Mouse (Mus musculus): ENCODE results near the gene Epb41l4b. TPM values are rescaled to one million over a fixed set of nuclear protein-coding genes. Genes with fewer than 3 reads are reported as not detected.

Gene Epb41l4b
- polyA plus RNA-seq, 1 experiment from 2014 or later, result 13.9 TPM

DNA sequence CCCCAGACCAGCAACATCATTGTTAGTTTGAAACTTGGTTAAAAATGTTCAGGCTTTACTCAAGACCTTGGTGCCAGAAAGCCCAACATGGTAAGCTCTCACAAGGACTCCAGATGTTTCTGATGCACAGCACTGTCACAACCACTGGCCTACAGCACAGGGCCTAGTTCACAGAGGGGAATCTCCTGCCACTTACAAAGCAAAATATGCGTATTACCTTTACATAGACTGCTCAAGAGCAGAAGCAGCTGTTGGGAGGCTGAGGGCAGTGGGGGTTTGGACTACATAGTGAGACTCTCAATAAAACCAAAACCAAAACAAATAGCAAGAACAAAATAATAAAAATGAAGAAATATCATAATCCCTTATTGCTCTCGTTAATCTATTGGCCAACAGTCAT is 141.8 kb downstream of the Epb41l4b start:
- WGBS, result 91% methylated on average over 2 of the region's 2 CpGs
- no peak for ATAC-seq
- no peak overlapping the region for H3K4me2 ChIP-seq (ENCODE audit: low read depth, low read length)

GRCm38 (mm10) chr4:56993331-56993730 is 149.9 kb downstream of the Epb41l4b start:
- WGBS, result 84% methylated on average over 7 of the region's 7 CpGs
- Histone ChIP-seq H3K36me3 (ENCODE audit: control insufficient read depth, insufficient read depth, low read length) (no peaks in the 10 kb centered on the region), H3K4me3 (ENCODE audit: low read length) (no peak overlapping the region), H3K4me2 (ENCODE audit: low read depth, low read length) (no peak overlapping the region), H3K4me1 (ENCODE audit: control insufficient read depth, insufficient read depth, low read length) (peaks cover 5% of the 10 kb centered on the region), H3K9me3 (ENCODE audit: control insufficient read depth, low read length) (0 out of 2 replicates have a peak, but pooled peaks cover 4% of the 10 kb centered on the region), H3K27ac (ENCODE audit: low read length) (no peak overlapping the region), H3K27me3 (replicated peaks; ENCODE audit: control insufficient read depth, insufficient read depth, low read length) (peaks cover 26% of the 10 kb centered on the region), H3K9ac (ENCODE audit: low read depth, low read length) (no peak overlapping the region)
- no peak for ATAC-seq

More for the DNA sequence above, 141.8 kb downstream of the Epb41l4b start:
- Histone ChIP-seq H3K36me3 (ENCODE audit: control insufficient read depth, insufficient read depth, low read length) (no peaks in the 10 kb centered on the region), H3K9me3 (ENCODE audit: control insufficient read depth, low read length) (0 out of 2 replicates have a peak, but pooled peaks cover 3% of the 10 kb centered on the region), H3K27me3 (replicated peaks; ENCODE audit: control insufficient read depth, insufficient read depth, low read length) (no peaks in the 10 kb centered on the region), H3K27ac (ENCODE audit: low read length) (no peak overlapping the region), H3K4me1 (ENCODE audit: control insufficient read depth, insufficient read depth, low read length) (no peaks in the 10 kb centered on the region), H3K4me3 (ENCODE audit: low read length) (no peak overlapping the region), H3K9ac (ENCODE audit: low read depth, low read length) (no peak overlapping the region)

DNA sequence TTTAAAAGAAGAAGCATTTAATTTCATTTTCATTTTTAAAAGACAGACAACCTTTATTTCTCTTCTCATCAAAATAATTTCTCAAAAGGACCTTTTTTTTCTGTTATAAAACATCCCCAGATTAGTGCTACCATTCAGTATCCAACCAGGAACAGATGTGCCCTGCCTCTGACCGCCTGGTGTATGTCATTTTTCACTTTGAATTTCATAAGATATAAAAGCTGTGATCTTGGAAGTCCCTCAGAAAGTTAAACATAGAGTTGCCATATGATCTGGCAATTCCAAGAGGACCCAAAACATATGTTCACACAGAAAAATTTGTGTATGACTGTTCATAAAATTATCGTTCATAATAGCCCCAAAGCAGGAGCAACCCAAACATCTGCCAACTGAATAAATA is 151.3 kb downstream of the Epb41l4b start:
- Histone ChIP-seq H3K4me3 (ENCODE audit: low read length) (no peak overlapping the region), H3K27ac (ENCODE audit: low read length) (no peak overlapping the region), H3K4me2 (ENCODE audit: low read depth, low read length) (no peak overlapping the region), H3K9ac (ENCODE audit: low read depth, low read length) (no peak overlapping the region), H3K27me3 (replicated peaks; ENCODE audit: control insufficient read depth, insufficient read depth, low read length) (peaks cover 26% of the 10 kb centered on the region), H3K36me3 (ENCODE audit: control insufficient read depth, insufficient read depth, low read length) (no peaks in the 10 kb centered on the region), H3K9me3 (ENCODE audit: control insufficient read depth, low read length) (0 out of 2 replicates have a peak, but pooled peaks cover 4% of the 10 kb centered on the region), H3K4me1 (ENCODE audit: control insufficient read depth, insufficient read depth, low read length) (peaks cover 5% of the 10 kb centered on the region)
- WGBS, result 77% methylated on average over 2 of the region's 2 CpGs
- no peak for ATAC-seq

DNA sequence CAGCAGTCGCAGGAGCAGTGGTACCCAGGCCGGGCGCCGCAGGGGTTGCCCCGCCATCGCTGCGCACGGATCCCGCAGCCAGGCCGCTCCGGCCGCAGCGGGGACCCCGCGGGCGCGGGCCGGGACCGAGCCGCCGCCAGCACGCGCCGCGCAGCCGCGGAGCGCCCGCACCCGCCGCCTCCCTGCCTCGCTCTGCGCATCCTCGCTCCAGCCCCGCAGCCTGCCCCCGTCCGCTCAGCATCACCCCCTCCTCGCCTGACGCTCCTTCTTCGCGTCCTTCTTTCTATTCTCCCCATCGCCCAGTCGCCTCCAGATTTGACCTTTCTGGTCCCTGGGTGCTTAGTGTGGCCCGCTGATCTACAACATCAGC is 153.0 kb downstream of the Epb41l4b start, which contains the start of gene Frrs1l:
Gene Frrs1l (minus strand): TSS at position 177 of the 370 bp plus-strand sequence.
- under 1% methylated on average over 40 of the region's 44 CpGs for WGBS
- H3K36me3 ChIP-seq (ENCODE audit: control insufficient read depth, insufficient read depth, low read length), result no peaks in the 10 kb centered on the region
- H3K9me3 ChIP-seq (ENCODE audit: control insufficient read depth, low read length), result no peaks in the 10 kb centered on the region
- peak within 1 kb of the TSS; percentile 66 for H3K4me3 ChIP-seq (ENCODE audit: low read length)
- H3K4me1 ChIP-seq (ENCODE audit: control insufficient read depth, insufficient read depth, low read length), result peaks cover 5% of the 10 kb centered on the region
- H3K4me2 ChIP-seq (ENCODE audit: low read depth, low read length), result peak within 1 kb of the TSS; percentile 97
- ATAC-seq, result peak; percentile 55
- H3K27ac ChIP-seq (ENCODE audit: low read length), result no peak within 1 kb of the TSS
- H3K9ac ChIP-seq (ENCODE audit: low read depth, low read length), result peak within 1 kb of the TSS; percentile 64
- peaks cover 26% of the 10 kb centered on the region for H3K27me3 ChIP-seq (replicated peaks; ENCODE audit: control insufficient read depth, insufficient read depth, low read length)

GRCm38 (mm10) chr4:56989431-56990214 is 153.6 kb downstream of the Epb41l4b start:
- peaks cover 26% of the 10 kb centered on the region for H3K27me3 ChIP-seq (replicated peaks; ENCODE audit: control insufficient read depth, insufficient read depth, low read length)
- H3K4me2 ChIP-seq (ENCODE audit: low read depth, low read length), result peak overlapping the region; percentile 97
- H3K36me3 ChIP-seq (ENCODE audit: control insufficient read depth, insufficient read depth, low read length), result no peaks in the 10 kb centered on the region
- peak overlapping the region; percentile 66 for H3K4me3 ChIP-seq (ENCODE audit: low read length)
- H3K4me1 ChIP-seq (ENCODE audit: control insufficient read depth, insufficient read depth, low read length), result peaks cover 5% of the 10 kb centered on the region
- ATAC-seq, result peak; percentile 40
- H3K9ac ChIP-seq (ENCODE audit: low read depth, low read length), result peak overlapping the region; percentile 64
- no peaks in the 10 kb centered on the region for H3K9me3 ChIP-seq (ENCODE audit: control insufficient read depth, low read length)
- no peak overlapping the region for H3K27ac ChIP-seq (ENCODE audit: low read length)
- WGBS, result 7% methylated on average over 39 of the region's 45 CpGs

DNA sequence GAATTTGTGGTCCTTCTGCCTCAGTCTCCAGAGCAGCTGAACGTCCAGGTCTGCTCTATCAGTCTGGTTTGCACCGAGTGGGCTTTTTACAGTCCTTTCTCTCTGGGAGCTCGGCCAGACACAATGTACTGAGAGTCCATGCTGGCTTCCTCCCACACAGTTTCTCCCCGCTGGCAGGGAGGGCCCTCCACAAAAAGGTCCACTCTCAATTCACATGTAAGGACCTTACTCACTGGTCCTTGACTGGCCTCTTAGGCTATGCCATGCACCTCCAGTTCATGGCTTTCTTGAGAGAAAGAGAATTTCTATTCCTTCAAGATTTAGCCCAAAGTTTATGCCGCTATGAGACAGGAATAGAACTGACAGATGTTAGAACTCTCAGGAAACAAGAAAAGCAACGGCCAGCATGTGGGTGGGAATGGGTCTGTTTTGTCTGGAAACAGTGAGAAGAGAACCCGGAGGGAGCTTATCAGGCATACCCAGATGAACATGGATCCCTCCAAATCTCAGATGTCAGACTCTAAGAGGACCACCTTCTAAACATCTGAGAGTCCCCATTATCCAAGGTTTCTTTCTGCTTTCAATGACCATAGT is 177.6 kb downstream of the Epb41l4b start:
- Histone ChIP-seq H3K4me2 (ENCODE audit: low read depth, low read length) (no peak overlapping the region), H3K27me3 (replicated peaks; ENCODE audit: control insufficient read depth, insufficient read depth, low read length) (no peaks in the 10 kb centered on the region), H3K4me1 (ENCODE audit: control insufficient read depth, insufficient read depth, low read length) (peaks cover 4% of the 10 kb centered on the region; the same call in 1 of the 2 replicates), H3K9me3 (ENCODE audit: control insufficient read depth, low read length) (no peaks in the 10 kb centered on the region), H3K36me3 (ENCODE audit: control insufficient read depth, insufficient read depth, low read length) (no peaks in the 10 kb centered on the region), H3K27ac (ENCODE audit: low read length) (no peak overlapping the region), H3K4me3 (ENCODE audit: low read length) (no peak overlapping the region), H3K9ac (ENCODE audit: low read depth, low read length) (no peak overlapping the region)
- no peak for ATAC-seq
- WGBS, result 74% methylated on average over 7 of the region's 7 CpGs

GRCm38 (mm10) chr4:56963687-56964086 is 179.6 kb downstream of the Epb41l4b start:
- Histone ChIP-seq H3K4me3 (ENCODE audit: low read length) (no peak overlapping the region), H3K36me3 (ENCODE audit: control insufficient read depth, insufficient read depth, low read length) (no peaks in the 10 kb centered on the region), H3K9me3 (ENCODE audit: control insufficient read depth, low read length) (no peaks in the 10 kb centered on the region), H3K4me1 (ENCODE audit: control insufficient read depth, insufficient read depth, low read length) (peaks cover 4% of the 10 kb centered on the region; the same call in 1 of the 2 replicates), H3K27me3 (replicated peaks; ENCODE audit: control insufficient read depth, insufficient read depth, low read length) (no peaks in the 10 kb centered on the region), H3K27ac (ENCODE audit: low read length) (no peak overlapping the region), H3K4me2 (ENCODE audit: low read depth, low read length) (no peak overlapping the region), H3K9ac (ENCODE audit: low read depth, low read length) (no peak overlapping the region)
- 85% methylated on average over 6 of the region's 6 CpGs for WGBS
- no peak for ATAC-seq

- Histone ChIP-seq H3K9me3 (ENCODE audit: control insufficient read depth, low read length) (no peaks in the 10 kb centered on the region), H3K9ac (ENCODE audit: low read depth, low read length) (no peak overlapping the region), H3K27ac (ENCODE audit: low read length) (no peak overlapping the region), H3K4me2 (ENCODE audit: low read depth, low read length) (no peak overlapping the region), H3K27me3 (replicated peaks; ENCODE audit: control insufficient read depth, insufficient read depth, low read length) (no peaks in the 10 kb centered on the region), H3K36me3 (ENCODE audit: control insufficient read depth, insufficient read depth, low read length) (no peaks in the 10 kb centered on the region), H3K4me1 (ENCODE audit: control insufficient read depth, insufficient read depth, low read length) (peaks cover 4% of the 10 kb centered on the region; the same call in 1 of the 2 replicates), H3K4me3 (ENCODE audit: low read length) (no peak overlapping the region)
- peak; percentile 70 for ATAC-seq
- 58% methylated on average over 12 of the region's 12 CpGs for WGBS
These were observed 181.8 kb downstream of the Epb41l4b start for GRCm38 (mm10) chr4:56961320-56961925.

GRCm38 (mm10) chr4:56957518-56957917 is 185.7 kb downstream of the Epb41l4b start:
- H3K27ac ChIP-seq (ENCODE audit: low read length), result no peak overlapping the region
- peaks cover 4% of the 10 kb centered on the region; the same call in 1 of the 2 replicates for H3K4me1 ChIP-seq (ENCODE audit: control insufficient read depth, insufficient read depth, low read length)
- H3K4me2 ChIP-seq (ENCODE audit: low read depth, low read length), result no peak overlapping the region
- no peaks in the 10 kb centered on the region for H3K27me3 ChIP-seq (replicated peaks; ENCODE audit: control insufficient read depth, insufficient read depth, low read length)
- H3K9me3 ChIP-seq (ENCODE audit: control insufficient read depth, low read length), result no peaks in the 10 kb centered on the region
- 42% methylated on average over 9 of the region's 9 CpGs for WGBS
- no peak overlapping the region for H3K4me3 ChIP-seq (ENCODE audit: low read length)
- peak; percentile 64; the same call in 1 of the 2 replicates for ATAC-seq
- H3K36me3 ChIP-seq (ENCODE audit: control insufficient read depth, insufficient read depth, low read length), result no peaks in the 10 kb centered on the region
- H3K9ac ChIP-seq (ENCODE audit: low read depth, low read length), result no peak overlapping the region
